Mouse (Mus musculus) small intestine, adult 2 months (tissue): Measurements from ENCODE around the gene Appl2.

Experiments used
- CTCF ChIP-seq: fragments of 200-500 bp; IDR thresholded peaks from 2 replicates; pipeline ENCODE4 v1.5.1; 2012; ENCODE audit warnings: low read depth, mild to moderate bottlenecking, control low read depth, inconsistent platforms, low read length, moderate library complexity, mixed read lengths; ENCODE audit not compliant: insufficient replicate concordance, insufficient read length; ENCODE audit errors: extremely low read depth
- POLR2A ChIP-seq: fragments of 200-500 bp; IDR thresholded peaks from 2 replicates; pipeline ENCODE4 v1.6.1; 2012; ENCODE audit warnings: low read depth, mild to moderate bottlenecking, control low read depth, inconsistent platforms, low read length, moderate library complexity

DNA sequence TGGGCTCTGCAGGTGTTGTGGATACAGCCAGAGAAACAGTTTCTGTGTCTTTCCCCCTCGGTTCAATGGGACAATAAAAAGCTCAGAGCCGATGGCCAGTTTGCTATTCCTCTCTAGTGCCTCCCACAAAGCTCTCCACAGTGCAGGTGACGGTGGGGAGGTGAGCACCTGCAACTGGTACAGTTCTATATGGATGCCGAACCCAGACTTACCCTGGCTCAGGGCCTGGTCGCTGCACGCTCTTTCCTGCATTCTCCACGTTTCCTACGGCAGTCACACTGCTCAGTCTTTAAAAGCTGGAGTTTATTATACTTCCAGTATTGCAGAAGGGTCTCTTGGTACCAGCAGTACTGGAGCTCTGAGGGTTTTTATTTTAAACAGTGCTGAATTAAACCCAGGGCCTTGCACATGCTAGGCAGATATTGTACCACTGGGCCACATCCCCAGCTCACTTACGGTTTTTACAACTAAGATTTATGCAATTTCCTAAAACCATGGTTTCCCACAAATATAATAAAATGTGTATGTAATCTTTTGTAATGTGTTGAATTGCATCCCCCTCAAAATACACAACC, 21.3 kb downstream of the Appl2 start:
- no peak for TF ChIP-seq CTCF
- no peak for TF ChIP-seq POLR2A
